Mouse (Mus musculus) CH12.LX (cell line): Measurements from ENCODE around the gene Gm5741. TPM values are rescaled to one million over a fixed set of nuclear protein-coding genes. Genes with fewer than 3 reads are reported as not detected.

Source experiments
- DNase-seq: peaks from one replicate; pipeline ENCODE4 v3.0.0-alpha.2; 2013; ENCODE audit errors: extremely low read depth
- H3K27ac ChIP-seq: 2 replicates; pipeline ENCODE4 v1.5.1; 2012; ENCODE audit warnings: low read depth, mild to moderate bottlenecking, control low read depth, moderate library complexity; ENCODE audit not compliant: insufficient read depth
- H3K27me3 ChIP-seq: replicated peaks from 2 replicates; pipeline ENCODE3; 2012; ENCODE audit warnings: inconsistent platforms
- H3K36me3 ChIP-seq, 2 experiments: replicated peaks in 1 of 2; 2 replicates each; pipeline versions ENCODE3 to v1.6.1; 2012; ENCODE audit warnings: inconsistent platforms in 1 of 2, low read length in 1 of 2, mild to moderate bottlenecking in 1 of 2, mixed read lengths in 1 of 2, moderate library complexity in 1 of 2; ENCODE audit not compliant: control insufficient read depth in 1 of 2, insufficient read depth in 1 of 2
- H3K4me1 ChIP-seq, 2 experiments: 2 replicates each; pipeline ENCODE4 v1.6.1; 2012; ENCODE audit warnings: inconsistent platforms in 1 of 2, moderate library complexity in 1 of 2; ENCODE audit not compliant: insufficient read depth in 2 of 2, control insufficient read depth in 1 of 2
- H3K4me2 ChIP-seq: 2 replicates; pipeline ENCODE4 v1.6.1; 2012; ENCODE audit warnings: low read depth, mild to moderate bottlenecking, control low read depth; ENCODE audit not compliant: poor library complexity, insufficient read depth, severe bottlenecking
- H3K4me3 ChIP-seq, 3 experiments: fragments of 150-350 bp in 1 of 3; sonication (generic) in 1 of 3; replicated peaks in 1 of 3; 2 replicates each; pipeline versions ENCODE3 to v1.5.1; 2011 to 2012; ENCODE audit warnings: low read depth in 2 of 3, low read length in 2 of 3, mild to moderate bottlenecking in 2 of 3, moderate library complexity in 2 of 3, control low read depth in 1 of 3, improper control_type of control experiment in 1 of 3, inconsistent platforms in 1 of 3, mixed read lengths in 1 of 3; ENCODE audit not compliant: poor library complexity in 1 of 3
- H3K79me2 ChIP-seq: replicated peaks from 2 replicates; pipeline ENCODE4 v1.6.1; 2012; ENCODE audit warnings: mild to moderate bottlenecking, moderate library complexity; ENCODE audit not compliant: control insufficient read depth, poor library complexity, insufficient read depth, severe bottlenecking; ENCODE audit errors: extremely low read depth
- H3K9ac ChIP-seq: 2 replicates; pipeline ENCODE4 v1.6.1; 2012; ENCODE audit warnings: low read depth, mild to moderate bottlenecking, control low read depth, moderate library complexity; ENCODE audit not compliant: insufficient read depth
- H3K9me3 ChIP-seq: replicated peaks from 2 replicates; pipeline ENCODE3; 2012; ENCODE audit warnings: low read length, inconsistent platforms, mixed read lengths
- BHLHE40 ChIP-seq: IDR thresholded peaks from 2 replicates; pipeline ENCODE4 v1.6.1; 2011; ENCODE audit warnings: mild to moderate bottlenecking, low read depth, low read length, improper control_type of control experiment
- CHD1 ChIP-seq: IDR thresholded peaks from 2 replicates; pipeline ENCODE4 v1.6.1; 2012; ENCODE audit warnings: low read depth, low read length, improper control_type of control experiment, inconsistent platforms
- CHD2 ChIP-seq: IDR thresholded peaks from 2 replicates; pipeline ENCODE4 v1.6.1; 2011; ENCODE audit warnings: low read length, improper control_type of control experiment
- CTCF ChIP-seq, 2 experiments: IDR thresholded peaks in 1 of 2; conservative IDR thresholded peaks in 1 of 2; 2 replicates each; pipeline ENCODE4 v1.5.1; 2011 to 2012; ENCODE audit warnings: low read depth in 2 of 2, low read length in 2 of 2, improper control_type of control experiment in 1 of 2, inconsistent platforms in 1 of 2, mild to moderate bottlenecking in 1 of 2, moderate library complexity in 1 of 2
- ELF1 ChIP-seq: IDR thresholded peaks from 2 replicates; pipeline ENCODE4 v1.6.1; 2014; ENCODE audit warnings: low read depth, mild to moderate bottlenecking, inconsistent platforms, low read length, improper control_type of control experiment
- EP300 ChIP-seq: IDR thresholded peaks from 2 replicates; pipeline ENCODE4 v1.6.1; 2011; ENCODE audit warnings: low read length, improper control_type of control experiment
- ETS1 ChIP-seq: conservative IDR thresholded peaks from 2 replicates; pipeline ENCODE4 v1.6.1; 2012; ENCODE audit warnings: low read depth, mild to moderate bottlenecking, inconsistent platforms, low read length, improper control_type of control experiment, moderate library complexity
- GABPA ChIP-seq: IDR thresholded peaks from 2 replicates; pipeline ENCODE4 v1.6.1; 2012; ENCODE audit warnings: low read depth, low read length, improper control_type of control experiment, inconsistent platforms; ENCODE audit not compliant: insufficient replicate concordance
- HCFC1 ChIP-seq: IDR thresholded peaks from 2 replicates; pipeline ENCODE4 v1.6.1; 2012; ENCODE audit warnings: low read depth, mild to moderate bottlenecking, inconsistent platforms, low read length, improper control_type of control experiment
- IRF4 ChIP-seq: IDR thresholded peaks from 2 replicates; pipeline ENCODE4 v1.6.1; 2014; ENCODE audit warnings: low read depth, mild to moderate bottlenecking, inconsistent platforms, low read length, improper control_type of control experiment
- JUN ChIP-seq: IDR thresholded peaks from 2 replicates; pipeline ENCODE4 v1.6.1; 2011; ENCODE audit warnings: low read depth, mild to moderate bottlenecking, low read length, improper control_type of control experiment, moderate library complexity; ENCODE audit not compliant: insufficient read depth
- JUND ChIP-seq: conservative IDR thresholded peaks from 2 replicates; pipeline ENCODE4 v1.6.1; 2011; ENCODE audit warnings: low read depth, low read length, improper control_type of control experiment
- KAT2A ChIP-seq: IDR thresholded peaks from 2 replicates; pipeline ENCODE4 v1.6.1; 2012; ENCODE audit warnings: low read length, improper control_type of control experiment, inconsistent platforms; ENCODE audit not compliant: insufficient replicate concordance
- MAFK ChIP-seq: IDR thresholded peaks from 2 replicates; pipeline ENCODE4 v1.6.1; 2011; ENCODE audit warnings: low read length, improper control_type of control experiment; ENCODE audit not compliant: insufficient replicate concordance
- MAX ChIP-seq: IDR thresholded peaks from 2 replicates; pipeline ENCODE4 v1.6.1; 2011; ENCODE audit warnings: low read length, improper control_type of control experiment
- MAZ ChIP-seq: IDR thresholded peaks from 2 replicates; pipeline ENCODE4 v1.6.1; 2012; ENCODE audit warnings: low read depth, mild to moderate bottlenecking, inconsistent platforms, low read length, improper control_type of control experiment, moderate library complexity
- MXI1 ChIP-seq: IDR thresholded peaks from 2 replicates; pipeline ENCODE4 v1.6.1; 2011; ENCODE audit warnings: mild to moderate bottlenecking, low read depth, low read length, improper control_type of control experiment
- NELFE ChIP-seq: IDR thresholded peaks from 2 replicates; pipeline ENCODE4 v1.6.1; 2011; ENCODE audit warnings: low read depth, low read length, improper control_type of control experiment
- NRF1 ChIP-seq: IDR thresholded peaks from 2 replicates; pipeline ENCODE4 v1.6.1; 2014; ENCODE audit warnings: low read depth, mild to moderate bottlenecking, inconsistent platforms, low read length, improper control_type of control experiment, moderate library complexity
- POLR2A ChIP-seq: IDR thresholded peaks from 2 replicates; pipeline ENCODE4 v1.6.1; 2011; ENCODE audit warnings: low read depth, mild to moderate bottlenecking, improper control_type of control experiment, low read length
- POLR2AphosphoS2 ChIP-seq: IDR thresholded peaks from 2 replicates; pipeline ENCODE4 v1.6.1; 2011; ENCODE audit warnings: low read depth, low read length, improper control_type of control experiment
- RAD21 ChIP-seq: IDR thresholded peaks from 2 replicates; pipeline ENCODE4 v1.6.1; 2011; ENCODE audit warnings: low read depth, mild to moderate bottlenecking, low read length, improper control_type of control experiment, moderate library complexity
- RCOR1 ChIP-seq: conservative IDR thresholded peaks from 2 replicates; pipeline ENCODE4 v1.6.1; 2012; ENCODE audit warnings: low read depth, mild to moderate bottlenecking, inconsistent platforms, low read length, improper control_type of control experiment
- SIN3A ChIP-seq: IDR thresholded peaks from 2 replicates; pipeline ENCODE4 v1.6.1; 2012; ENCODE audit warnings: low read length, improper control_type of control experiment, inconsistent platforms
- SMC3 ChIP-seq: IDR thresholded peaks from 2 replicates; pipeline ENCODE4 v1.6.1; 2011; ENCODE audit warnings: low read depth, low read length, improper control_type of control experiment
- TCF12 ChIP-seq: IDR thresholded peaks from 2 replicates; pipeline ENCODE4 v1.6.1; 2014; ENCODE audit warnings: low read depth, mild to moderate bottlenecking, inconsistent platforms, low read length, improper control_type of control experiment
- USF1 ChIP-seq: IDR thresholded peaks from 2 replicates; pipeline ENCODE4 v1.6.1; 2014; ENCODE audit warnings: low read depth, mild to moderate bottlenecking, inconsistent platforms, low read length, improper control_type of control experiment
- ZC3H11A ChIP-seq: IDR thresholded peaks from 2 replicates; pipeline ENCODE4 v1.6.1; 2012; ENCODE audit warnings: low read depth, mild to moderate bottlenecking, inconsistent platforms, low read length, improper control_type of control experiment
- ZKSCAN1 ChIP-seq: IDR thresholded peaks from 2 replicates; pipeline ENCODE4 v1.6.1; 2012; ENCODE audit warnings: low read depth, inconsistent platforms, low read length, improper control_type of control experiment, borderline replicate concordance
- ZMIZ1 ChIP-seq: IDR thresholded peaks from 2 replicates; pipeline ENCODE4 v1.6.1; 2012; ENCODE audit warnings: low read depth, mild to moderate bottlenecking, inconsistent platforms, low read length, improper control_type of control experiment
- ZNF384 ChIP-seq: IDR thresholded peaks from 2 replicates; pipeline ENCODE4 v1.6.1; 2012; ENCODE audit warnings: low read depth, low read length, improper control_type of control experiment, inconsistent platforms
- dilution Hi-C: fragments of 300-500 bp; cut with MboI; formaldehyde crosslinking; loops from 2 replicates; pipeline ENCODE4 v1.14.3; 2020; ENCODE audit warnings: low sequenced_read_pairs; ENCODE audit not compliant: extremely low pct_unique_long_range_greater_than_20kb, extremely low pct_ligation_motif_present
- in situ Hi-C: fragments of 300-500 bp; cut with MboI; formaldehyde crosslinking; loops from 3 replicates; pipeline ENCODE4 v1.14.3; 2019; ENCODE audit warnings: low sequenced_read_pairs, low pct_ligation_motif_present, low pct_unique_long_range_greater_than_20kb, mixed read lengths
- polyA plus RNA-seq: library from polyadenylated mRNA; unstranded; fragments of >175 nt; gene quantifications from 2 replicates; pipeline ENCODE4 v1.2.1, GENCODE M21; 2012; ENCODE audit warnings: low read depth; ENCODE audit not compliant: insufficient read length
- total RNA-seq, 2 experiments: library from RNA; depleted of rRNA; stranded (reverse); fragments of 300-350 nt in 1 of 2; fragments of >200 nt in 1 of 2; gene quantifications; 2 replicates each; pipeline ENCODE4 v1.2.3; 2012 to 2014

Gm5741 gene
- total and polyA plus RNA-seq, 3 experiments = 1.0 TPM; not detected in 2

DNA sequence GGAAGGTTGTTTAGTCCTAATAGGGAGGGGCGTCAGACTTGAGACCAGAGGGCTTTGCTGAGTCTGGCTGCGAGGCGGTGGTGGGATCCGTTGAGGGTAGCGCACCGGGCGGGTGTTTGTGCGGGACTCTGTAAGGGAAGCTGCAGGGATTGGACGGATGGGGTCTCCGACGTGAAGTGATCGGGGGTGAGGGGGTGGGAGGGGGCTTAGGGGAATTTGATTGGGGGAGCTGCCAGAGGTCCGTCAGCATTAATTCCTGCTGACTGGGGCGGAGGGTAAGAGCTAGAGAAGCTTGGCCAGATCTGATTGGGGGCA, 30.5 kb downstream of the Gm5741 start:
- Histone ChIP-seq H3K4me2 (peak overlapping the region; percentile 26; the same call in 1 of the 2 replicates), H3K27me3 (no peaks in the 10 kb centered on the region), H3K9ac (peak overlapping the region; percentile 94), H3K4me1 (peaks cover 3 to 49% of the 10 kb centered on the region in 2 experiments), H3K79me2 (peaks cover 57% of the 10 kb centered on the region), H3K9me3 (no peaks in the 10 kb centered on the region), H3K27ac (peak overlapping the region; percentile 88), H3K36me3 (peaks cover 25 to 45% of the 10 kb centered on the region in 2 experiments), H3K4me3 (peak overlapping the region; percentile 83 to 90 (median 88))
- dilution Hi-C loops (no loop called here), in situ Hi-C loops (no loop called here)
- DNase-seq = peak; percentile 48
- TF ChIP-seq POLR2AphosphoS2 (no peak), IRF4 (no peak), TCF12 (no peak), USF1 (no peak), ETS1 (no peak), JUND (no peak), SIN3A (no peak), ZC3H11A (no peak), MAFK (no peak), CHD2 (no peak), NELFE (no peak; the same call in 1 of the 2 replicates), MAX (no peak), EP300 (no peak), SMC3 (no peak), CHD1 (no peak), MAZ (no peak), BHLHE40 (no peak), NRF1 (no peak), MXI1 (no peak)

DNA sequence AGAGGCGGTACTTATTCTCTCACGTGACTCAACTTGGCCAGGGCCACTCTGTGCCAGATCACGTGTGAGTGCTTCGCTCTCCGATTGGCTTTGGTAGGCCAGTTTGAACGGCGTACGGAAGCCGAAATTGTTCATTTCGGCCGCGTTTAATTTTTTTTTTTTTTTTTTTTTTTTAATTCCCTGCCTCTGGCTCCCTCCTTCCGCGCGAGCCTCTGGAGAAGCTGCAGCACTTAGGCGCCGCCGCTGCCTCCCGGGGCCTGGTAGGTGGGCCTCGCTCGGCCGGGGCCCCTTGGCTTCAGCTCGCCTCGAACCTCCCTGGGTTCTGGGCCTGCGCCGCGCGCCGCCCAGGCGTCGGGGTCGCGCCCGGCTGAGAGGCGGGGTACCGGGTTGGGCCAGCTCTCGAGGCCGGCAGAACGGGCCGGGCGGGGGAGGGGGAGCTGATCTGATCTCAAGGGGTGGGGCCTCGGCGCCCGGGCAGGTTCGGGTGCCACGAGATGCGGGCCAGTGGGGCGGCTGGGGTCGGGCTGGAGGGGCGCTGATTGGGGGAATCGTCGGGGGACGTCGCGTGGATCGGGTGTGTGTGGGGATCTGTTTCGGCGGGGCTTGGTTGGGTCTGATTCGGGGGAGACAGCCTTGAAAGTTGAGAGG, 30.9 kb downstream of the Gm5741 start, which contains the start of gene Tnpo2:
TSS of gene Tnpo2 (plus strand) at position 198 of the 648 bp plus-strand sequence.
- Histone ChIP-seq H3K4me1 (peaks cover 3 to 49% of the 10 kb centered on the region in 2 experiments), H3K4me2 (peak within 1 kb of the TSS; percentile 93), H3K36me3 (peaks cover 27 to 45% of the 10 kb centered on the region in 2 experiments), H3K79me2 (peaks cover 53% of the 10 kb centered on the region), H3K4me3 (peak within 1 kb of the TSS; percentile 83 to 90 (median 88)), H3K9ac (peak within 1 kb of the TSS; percentile 94), H3K9me3 (no peaks in the 10 kb centered on the region), H3K27me3 (no peaks in the 10 kb centered on the region), H3K27ac (peak within 1 kb of the TSS; percentile 88)
- dilution Hi-C loops (no loop called here), in situ Hi-C loops (no loop called here)
- DNase-seq = peak; percentile 98
- TF ChIP-seq KAT2A (peak; percentile 76; the same call in 1 of the 2 replicates), JUN (no peak), GABPA (peak; percentile 49; the same call in 1 of the 2 replicates), ZMIZ1 (peak; percentile 66; the same call in 1 of the 2 replicates), CTCF (conservative IDR thresholded peaks at IDR 0.05 in 1 of 2, IDR thresholded peaks at IDR 0.05 in 1 of 2; ENCODE audit: low read depth in 2 of 2, low read length in 2 of 2) (no peak), TCF12 (peak; percentile 36), MXI1 (peak; percentile 82), ZC3H11A (no peak), MAX (peak; percentile 98), ZKSCAN1 (no peak; the same call in 1 of the 2 replicates), NRF1 (peak; percentile 62; the same call in 1 of the 2 replicates), EP300 (no peak), RCOR1 (no peak), CHD2 (peak; percentile 46; the same call in 1 of the 2 replicates), HCFC1 (peak; percentile 87), POLR2A (peak; percentile 66), ZNF384 (peak; percentile 100), BHLHE40 (peak; percentile 98), RAD21 (no peak), ELF1 (peak; percentile 66; the same call in 1 of the 2 replicates), JUND (no peak), IRF4 (no peak)
